Mouse (Mus musculus): Measurements from ENCODE around the gene Pigm.

Pigm gene

GRCm38 (mm10) chr1:172413491-172414230 lies 37.3 kb downstream of the Pigm start:
- no peak for DNase-seq (ENCODE audit: low spot score in 2 of 2)

- no peak for DNase-seq (ENCODE audit: low spot score in 2 of 2)
Measured at GRCm38 (mm10) chr1:172414231-172414585, 37.9 kb downstream of the Pigm start.

GRCm38 (mm10) chr1:172415061-172415460 lies 38.7 kb downstream of the Pigm start:
- DNase-seq (ENCODE audit: low spot score in 2 of 2) = no peak

GRCm38 (mm10) chr1:172418173-172418572 lies 41.8 kb downstream of the Pigm start:
- DNase-seq (ENCODE audit: low spot score in 2 of 2) = no peak

- DNase-seq (ENCODE audit: low spot score in 2 of 2) = no peak
Measured at GRCm38 (mm10) chr1:172418642-172419041, 42.3 kb downstream of the Pigm start.

- DNase-seq (ENCODE audit: low spot score in 2 of 2) = no peak
Measured at GRCm38 (mm10) chr1:172420181-172420580, 43.8 kb downstream of the Pigm start.

GRCm38 (mm10) chr1:172423393-172423792 lies 47.0 kb downstream of the Pigm start:
- DNase-seq (ENCODE audit: low spot score in 2 of 2) = no peak

- no peak for DNase-seq (ENCODE audit: low spot score in 2 of 2)
Measured at GRCm38 (mm10) chr1:172426419-172426818, 50.1 kb downstream of the Pigm start.

GRCm38 (mm10) chr1:172427841-172428240 lies 51.5 kb downstream of the Pigm start:
- no peak for DNase-seq (ENCODE audit: low spot score in 2 of 2)

GRCm38 (mm10) chr1:172428614-172429013 lies 52.3 kb downstream of the Pigm start:
- DNase-seq (ENCODE audit: low spot score in 2 of 2) = no peak

GRCm38 (mm10) chr1:172430731-172431220 lies 54.4 kb downstream of the Pigm start:
- no peak for DNase-seq (ENCODE audit: low spot score in 2 of 2)

- DNase-seq (ENCODE audit: low spot score in 2 of 2) = no peak
Measured at GRCm38 (mm10) chr1:172431836-172432586, 55.7 kb downstream of the Pigm start.

GRCm38 (mm10) chr1:172432587-172432955 lies 56.2 kb downstream of the Pigm start:
- DNase-seq (ENCODE audit: low spot score in 2 of 2) = no peak

- no peak for DNase-seq (ENCODE audit: low spot score in 2 of 2)
Measured at GRCm38 (mm10) chr1:172433012-172433850, 56.9 kb downstream of the Pigm start.
